21 mouse cellular contexts compared by ENCODE assay signal in genomic region chr19:38323726-38324125, GRCm38 (mm10). TPM values are rescaled to one million over a fixed set of nuclear protein-coding genes. Genes with fewer than 3 reads are reported as not detected.
DNase-seq lines count a peak whose midpoint lies in the region; ATAC-seq and TF ChIP-seq lines count a peak whose summit lies in the region.
"Had no signal": no experiment of that assay in that cellular context is flagged by ENCODE, and none has a peak within 500 bp of the region (broad histone marks: within the 10 kb centered on the region; RNA-seq: fewer than 3 reads in every experiment).

No protein-coding gene starts in this region.

- peak overlapping the region; percentile 83 for H3K27ac ChIP-seq in layer of hippocampus, adult 2 months
- no peak overlapping the region for H3K27ac ChIP-seq in midbrain, postnatal 0 days (ENCODE audit: low read depth, low read length)
- no peak overlapping the region for H3K27ac ChIP-seq in neural tube, embryonic 15.5 days (replicated peaks)
- H3K27ac ChIP-seq: hindbrain, embryonic 15.5 days; liver, embryonic 14.5 days; lung, embryonic 15.5 days; midbrain, embryonic 12.5 days had no signal

- no peak for ATAC-seq in midbrain, postnatal 0 days (ENCODE audit: low FRiP score)
- ATAC-seq in neural tube, embryonic 15.5 days (ENCODE audit: low FRiP score), result no peak

- no peaks in the 10 kb centered on the region for H3K27me3 ChIP-seq in midbrain, postnatal 0 days (ENCODE audit: insufficient read depth, low read length)
- H3K27me3 ChIP-seq in neural tube, embryonic 15.5 days (replicated peaks), result no peaks in the 10 kb centered on the region
- H3K27me3 ChIP-seq: hindbrain, embryonic 15.5 days; lung, embryonic 15.5 days; midbrain, embryonic 12.5 days had no signal

- H3K9me3 ChIP-seq in midbrain, postnatal 0 days (ENCODE audit: low read length), result no peaks in the 10 kb centered on the region
- no peaks in the 10 kb centered on the region for H3K9me3 ChIP-seq in neural tube, embryonic 15.5 days (replicated peaks)
- H3K9me3 ChIP-seq: hindbrain, embryonic 15.5 days; lung, embryonic 15.5 days; midbrain, embryonic 12.5 days had no signal

- H3K4me2 ChIP-seq in midbrain, postnatal 0 days (ENCODE audit: low read depth, low read length, poor library complexity, severe bottlenecking), result no peak overlapping the region
- H3K4me2 ChIP-seq in neural tube, embryonic 15.5 days, result no peak overlapping the region
- H3K4me2 ChIP-seq: hindbrain, embryonic 15.5 days; lung, embryonic 15.5 days had no signal

- TF ChIP-seq CTCF in layer of hippocampus, adult 2 months (conservative IDR thresholded peaks at IDR 0.05), result peak; percentile 29; the same call in 1 of the 2 replicates
- no peak for TF ChIP-seq CTCF in brain, embryonic 14.5 days (IDR thresholded peaks at IDR 0.05; ENCODE audit: borderline replicate concordance, extremely low read depth, insufficient read depth, insufficient read length)
- TF ChIP-seq CTCF in midbrain, postnatal 0 days (IDR thresholded peaks at IDR 0.05), result peak; percentile 12; the same call in 1 of the 2 replicates

- peak; percentile 15 for DNase-seq in embryo, embryonic 11 days
- no peak for DNase-seq in embryo, embryonic 9.5 days (ENCODE audit: extremely low spot score)
- no peak for DNase-seq in layer of hippocampus, adult 2 months (ENCODE audit: low spot score in 2 of 2)
- DNase-seq in layer of hippocampus, postnatal 36 days, result no peak
- DNase-seq in brain, embryonic 14.5 days (ENCODE audit: low read depth), result peak; percentile 60
- peak; percentile 26 for DNase-seq in midbrain, postnatal 0 days (ENCODE audit: low spot score)
- DNase-seq in retina, postnatal 1 day, result no peak
- DNase-seq: B cell, adult 2 months; cerebellum, adult 2 months; gastrocnemius, postnatal 36 days; kidney, adult 11 months; lung, postnatal 4 days; right cerebral cortex, postnatal 4 days; thymus, postnatal 14 days had no signal

- H3K4me3 ChIP-seq in layer of hippocampus, adult 2 months, result no peak overlapping the region
- no peak overlapping the region for H3K4me3 ChIP-seq in midbrain, postnatal 0 days (ENCODE audit: low read depth, low read length)
- no peak overlapping the region for H3K4me3 ChIP-seq in neural tube, embryonic 15.5 days (replicated peaks)
- H3K4me3 ChIP-seq: hindbrain, embryonic 15.5 days; lung, embryonic 15.5 days; midbrain, embryonic 12.5 days had no signal

- TF ChIP-seq POLR2A in brain, embryonic 14.5 days (IDR thresholded peaks at IDR 0.05; ENCODE audit: borderline replicate concordance, extremely low read depth, insufficient read depth, insufficient read length, poor library complexity, severe bottlenecking), result no peak

- H3K9ac ChIP-seq in midbrain, postnatal 0 days (replicated peaks; ENCODE audit: low read length, poor library complexity, severe bottlenecking), result no peak overlapping the region
- no peak overlapping the region for H3K9ac ChIP-seq in neural tube, embryonic 15.5 days (replicated peaks)
- H3K9ac ChIP-seq: hindbrain, embryonic 15.5 days; liver, embryonic 14.5 days; lung, embryonic 15.5 days; midbrain, embryonic 12.5 days had no signal

- H3K4me1 ChIP-seq in midbrain, postnatal 0 days (ENCODE audit: insufficient read depth, low read length), result no peaks in the 10 kb centered on the region
- H3K4me1 ChIP-seq in neural tube, embryonic 15.5 days, result peaks cover 6% of the 10 kb centered on the region
- H3K4me1 ChIP-seq: lung, embryonic 15.5 days had no signal

- H3K36me3 ChIP-seq in midbrain, postnatal 0 days (ENCODE audit: insufficient read depth, low read length), result no peaks in the 10 kb centered on the region
- no peaks in the 10 kb centered on the region for H3K36me3 ChIP-seq in neural tube, embryonic 15.5 days
- H3K36me3 ChIP-seq: hindbrain, embryonic 15.5 days; lung, embryonic 15.5 days; midbrain, embryonic 12.5 days had no signal

RNA-seq across cellular contexts. Expression of gene Lgi1, which starts 59.4 kb away (rescaled TPM):
- 100 to 1,000 TPM; 196 to 209 TPM for total RNA-seq in layer of hippocampus, adult 2 months (2021)
- total RNA-seq in layer of hippocampus, postnatal 36 days (2021), result 100 to 1,000 TPM; 189 to 201 TPM
- polyA plus RNA-seq in brain, embryonic 14.5 days (2012; rRNA removed), result 9.0 and 11.4 TPM in 2 replicates
- 27.0 and 32.8 TPM in 2 replicates for total RNA-seq in midbrain, postnatal 0 days (2014; rRNA removed)
- polyA plus RNA-seq in midbrain, postnatal 0 days (2015; fragmentation: Nextera tagmentation; extraction: Ambion mirVana), result 22.5 and 28.3 TPM in 2 replicates
- 19.5 and 24.7 TPM in 2 replicates for polyA plus RNA-seq in neural tube, embryonic 15.5 days (2015; fragmentation: Nextera tagmentation; extraction: Ambion mirVana)
- total RNA-seq: common myeloid progenitor, adult 5-6 weeks had no signal
- polyA plus RNA-seq: heart, postnatal 0 days had no signal

Comparison
In these comparisons a context has a peak if more than half of its experiments do, and no peak if none do; other contexts are left out.
1. DNase-seq: peak in embryo, embryonic 11 days (single experiment), brain, embryonic 14.5 days (single experiment) and midbrain, postnatal 0 days (single experiment); none in embryo, embryonic 9.5 days (single experiment), layer of hippocampus, adult 2 months (0 of 2), layer of hippocampus, postnatal 36 days (0 of 2) and retina, postnatal 1 day (single experiment).